In genomic region chr6:33814386-33814785, GRCm38 (mm10) we compare ENCODE assay signal across 23 mouse cellular contexts.
DNase-seq lines count a peak whose midpoint lies in the region; ATAC-seq and TF ChIP-seq lines count a peak whose summit lies in the region.
"Had no signal": no experiment of that assay in that cellular context is flagged by ENCODE, and none has a peak within 500 bp of the region (broad histone marks: within the 10 kb centered on the region; RNA-seq: fewer than 3 reads in every experiment).

No protein-coding gene starts in this region.

- WGBS in heart, embryonic 12.5 days = 49% methylated on average over 2 of the region's 2 CpGs
- 56% methylated on average over 2 of the region's 2 CpGs for WGBS in kidney, adult 2 months

- no peak for TF ChIP-seq CTCF in kidney, adult 2 months (conservative IDR thresholded peaks at IDR 0.05; ENCODE audit: insufficient read depth, insufficient read length, low read depth, low read length)

- ATAC-seq in heart, embryonic 12.5 days (ENCODE audit: insufficient number of reproducible peaks, low FRiP score) = peak; percentile 53; the same call in 1 of the 2 replicates
- ATAC-seq in inflammation-experienced regulatory T-cells, adult 6 months = peak; percentile 4
- ATAC-seq in erythroid progenitor cell, adult 5-6 weeks (replicated peaks; ENCODE audit: low FRiP score, poor library complexity, severe bottlenecking) = no peak
- ATAC-seq: forebrain, embryonic 13.5 days; forebrain, embryonic 15.5 days; forebrain, postnatal 0 days had no signal

- no peaks in the 10 kb centered on the region for H3K36me3 ChIP-seq in heart, embryonic 12.5 days
- no peaks in the 10 kb centered on the region for H3K36me3 ChIP-seq in kidney, adult 2 months (ENCODE audit: control insufficient read depth, insufficient read depth, low read length)
- H3K36me3 ChIP-seq: embryonic facial prominence, embryonic 15.5 days; forebrain, embryonic 15.5 days had no signal

- H3K4me1 ChIP-seq in heart, embryonic 12.5 days (replicated peaks) = peaks cover 14% of the 10 kb centered on the region; the same call in 1 of the 2 replicates
- peaks cover 2% of the 10 kb centered on the region; the same call in 1 of the 2 replicates for H3K4me1 ChIP-seq in kidney, adult 2 months (ENCODE audit: control insufficient read depth, insufficient read depth, low read length)
- H3K4me1 ChIP-seq: embryonic facial prominence, embryonic 13.5 days; embryonic facial prominence, embryonic 15.5 days had no signal

- no peak overlapping the region for H3K9ac ChIP-seq in heart, embryonic 12.5 days
- H3K9ac ChIP-seq: embryonic facial prominence, embryonic 13.5 days; embryonic facial prominence, embryonic 15.5 days; forebrain, embryonic 13.5 days; forebrain, embryonic 15.5 days; forebrain, postnatal 0 days had no signal

- DNase-seq in heart, adult 9 months (ENCODE audit: low spot score in 2 of 2) = no peak
- peak; percentile 2 for DNase-seq in kidney, adult 2 months
- no peak for DNase-seq in kidney, adult 18-20 months
- no peak for DNase-seq in urinary bladder, postnatal 10 days (ENCODE audit: low spot score)
- DNase-seq: adrenal gland, adult 2 months; adrenal gland, postnatal 10 days; adrenal gland, postnatal 25 days; cerebellum, adult 11 months; cerebellum, adult 18-20 months; cerebellum, adult 8-10 months; cerebellum, adult 9-11 months; cerebellum, postnatal 14 days; cerebellum, postnatal 36 days; embryo, embryonic 11 days; forebrain, postnatal 0 days had no signal

- no peak overlapping the region for H3K4me2 ChIP-seq in heart, embryonic 12.5 days
- H3K4me2 ChIP-seq: embryonic facial prominence, embryonic 13.5 days; embryonic facial prominence, embryonic 15.5 days; forebrain, embryonic 13.5 days; forebrain, embryonic 15.5 days had no signal

- H3K9me3 ChIP-seq in heart, embryonic 12.5 days (replicated peaks) = no peaks in the 10 kb centered on the region
- H3K9me3 ChIP-seq: embryonic facial prominence, embryonic 13.5 days; embryonic facial prominence, embryonic 15.5 days; forebrain, embryonic 13.5 days; forebrain, embryonic 15.5 days had no signal

- no peak for TF ChIP-seq POLR2A in kidney, adult 2 months (IDR thresholded peaks at IDR 0.05; ENCODE audit: low read depth, low read length)

- H3K4me3 ChIP-seq in heart, embryonic 12.5 days = no peak overlapping the region
- H3K4me3 ChIP-seq in kidney, adult 2 months (ENCODE audit: insufficient read depth, low read depth, low read length) = no peak overlapping the region
- H3K4me3 ChIP-seq: embryonic facial prominence, embryonic 13.5 days; embryonic facial prominence, embryonic 15.5 days; erythroblast, embryonic 14.5 days; forebrain, embryonic 13.5 days; forebrain, embryonic 15.5 days had no signal

- H3K27me3 ChIP-seq in heart, embryonic 12.5 days (replicated peaks) = no peaks in the 10 kb centered on the region
- no peaks in the 10 kb centered on the region for H3K27me3 ChIP-seq in kidney, adult 2 months (replicated peaks; ENCODE audit: control insufficient read depth, insufficient read depth, low read length)
- H3K27me3 ChIP-seq: embryonic facial prominence, embryonic 13.5 days; embryonic facial prominence, embryonic 15.5 days; forebrain, embryonic 13.5 days; forebrain, embryonic 15.5 days had no signal

- H3K27ac ChIP-seq in heart, embryonic 12.5 days (ENCODE audit: poor library complexity, severe bottlenecking) = no peak overlapping the region
- no peak overlapping the region for H3K27ac ChIP-seq in kidney, adult 2 months (ENCODE audit: insufficient read depth, low read depth, low read length)
- H3K27ac ChIP-seq: embryonic facial prominence, embryonic 13.5 days; embryonic facial prominence, embryonic 15.5 days; forebrain, embryonic 13.5 days; forebrain, embryonic 15.5 days had no signal
